Mouse (Mus musculus) midbrain, embryonic 13.5 days (tissue): ENCODE measurements around the gene Vps16. TPM values are rescaled to one million over a fixed set of nuclear protein-coding genes. Genes with fewer than 3 reads are reported as not detected.
A peak's percentile ranks its signal among the peaks of the same experiment; 100 is the strongest.

Source experiments
- ATAC-seq: fragments of 200-750 bp; cut with Nextera tagmentation; 2 replicates; pipeline ENCODE4 v1.8.0; 2017; ENCODE audit warnings: mild to moderate bottlenecking, moderate TSS enrichment, moderate library complexity
- H3K27ac ChIP-seq: fragments of 300-500 bp; sonication (generic); 2 replicates; pipeline ENCODE4 v1.5.1; 2015; ENCODE audit warnings: inconsistent platforms, mild to moderate bottlenecking, moderate library complexity
- H3K27me3 ChIP-seq: fragments of 300-500 bp; sonication (generic); 2 replicates; pipeline ENCODE4 v1.6.1; 2015; ENCODE audit warnings: mild to moderate bottlenecking, inconsistent platforms
- H3K36me3 ChIP-seq: fragments of 300-500 bp; sonication (generic); 2 replicates; pipeline ENCODE4 v1.6.1; 2015; ENCODE audit warnings: mild to moderate bottlenecking, inconsistent platforms
- H3K4me1 ChIP-seq: fragments of 300-500 bp; sonication (generic); replicated peaks from 2 replicates; pipeline ENCODE4 v1.6.1; 2015; ENCODE audit warnings: inconsistent platforms
- H3K4me2 ChIP-seq: fragments of 300-500 bp; sonication (generic); replicated peaks from 2 replicates; pipeline ENCODE4 v1.6.1; 2015; ENCODE audit warnings: moderate library complexity, mild to moderate bottlenecking, inconsistent platforms
- H3K4me3 ChIP-seq: fragments of 300-500 bp; sonication (generic); replicated peaks from 2 replicates; pipeline ENCODE4 v1.5.1; 2015; ENCODE audit warnings: mild to moderate bottlenecking, inconsistent platforms
- H3K9ac ChIP-seq: fragments of 300-500 bp; sonication (generic); replicated peaks from 2 replicates; pipeline ENCODE4 v1.6.1; 2015; ENCODE audit warnings: mild to moderate bottlenecking, inconsistent platforms
- H3K9me3 ChIP-seq: fragments of 300-500 bp; sonication (generic); 2 replicates; pipeline ENCODE4 v1.6.1; 2016; ENCODE audit warnings: mild to moderate bottlenecking, inconsistent platforms
- WGBS: fragments of 180-500 bp; shearing (Covaris S2); methylation state at CpG from one replicate; pipeline ENCODE4 v1.1.7; 2015; 5-methylcytosine and 5-hydroxymethylcytosine counted together
- polyA plus RNA-seq: library from polyadenylated mRNA; unstranded; fragments of >200 nt; fragmentation: Nextera tagmentation; extraction: Ambion mirVana; gene quantifications from 2 replicates; pipeline ENCODE4 v1.2.1, GENCODE M21; 2015

The Vps16 gene
- polyA plus RNA-seq, 1 experiment from 2014 or later: 112 TPM

DNA sequence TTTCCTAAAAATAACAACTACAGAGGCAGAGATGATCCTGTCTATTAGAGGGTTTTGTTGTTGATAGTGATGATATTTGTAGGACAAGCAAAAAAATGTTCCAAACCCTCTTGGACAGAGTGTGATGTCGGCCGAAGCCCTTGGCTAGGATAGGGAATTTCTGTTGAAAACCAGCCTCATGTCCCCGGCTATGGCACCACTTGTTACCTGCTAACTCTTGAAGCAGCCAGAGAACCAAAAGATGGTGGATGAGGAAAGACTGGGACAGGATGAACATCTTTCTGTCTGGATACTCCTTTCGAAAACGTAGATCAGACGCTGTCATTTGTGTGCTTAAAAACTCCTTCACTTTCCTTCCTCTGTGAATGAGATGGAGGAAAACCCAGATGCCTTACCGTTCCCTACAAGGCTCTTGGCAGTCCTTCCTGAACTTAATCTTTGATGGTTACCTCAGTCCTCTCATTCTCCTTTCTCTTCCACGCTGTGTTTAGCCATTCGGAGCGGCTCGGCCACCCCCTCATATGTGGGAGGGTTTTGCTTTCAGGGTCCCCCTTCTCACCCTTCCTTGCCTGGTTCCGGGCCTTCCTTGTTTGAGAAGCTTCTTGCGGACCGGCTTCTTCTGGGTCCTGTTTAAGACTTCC is 27.1 kb downstream of the Vps16 start:
- H3K27ac ChIP-seq: no peak overlapping the region
- no peaks in the 10 kb centered on the region for H3K9me3 ChIP-seq
- ATAC-seq: no peak
- H3K4me3 ChIP-seq: peak overlapping the region; percentile 73
- H3K4me2 ChIP-seq: peak overlapping the region; percentile 88
- H3K36me3 ChIP-seq: no peaks in the 10 kb centered on the region
- WGBS: 69% methylated on average over 14 of the region's 14 CpGs
- peak overlapping the region; percentile 95 for H3K9ac ChIP-seq
- H3K4me1 ChIP-seq: peaks cover 49% of the 10 kb centered on the region
- peaks cover 15% of the 10 kb centered on the region for H3K27me3 ChIP-seq

GRCm38 (mm10) chr2:130451727-130452090 is 27.6 kb downstream of the Vps16 start:
- Histone ChIP-seq H3K4me2 (peak overlapping the region; percentile 88), H3K9me3 (no peaks in the 10 kb centered on the region), H3K9ac (peak overlapping the region; percentile 95), H3K4me1 (peaks cover 51% of the 10 kb centered on the region), H3K27me3 (peaks cover 15% of the 10 kb centered on the region), H3K27ac (no peak overlapping the region), H3K4me3 (peak overlapping the region; percentile 73), H3K36me3 (no peaks in the 10 kb centered on the region)
- 80% methylated on average over 3 of the region's 3 CpGs for WGBS
- ATAC-seq: no peak

DNA sequence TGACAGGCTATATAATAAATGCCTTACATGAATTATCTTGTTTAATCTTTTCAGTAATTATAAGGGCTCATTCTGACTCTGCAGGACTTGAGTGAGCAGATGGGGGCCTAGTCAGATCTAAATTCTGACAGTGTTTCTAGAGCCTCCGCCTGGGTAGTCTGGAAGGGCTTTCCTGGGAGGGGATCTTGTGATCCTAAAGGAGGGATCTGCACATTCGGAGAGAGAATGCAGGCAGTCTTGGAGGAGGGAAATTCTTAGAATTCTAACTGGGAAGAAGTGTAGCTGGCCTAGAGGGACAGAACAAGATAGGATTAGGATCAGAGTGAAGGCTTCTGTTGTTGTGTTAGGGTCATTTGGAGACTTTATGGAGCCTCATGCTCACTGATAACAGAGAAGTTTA is 28.1 kb downstream of the Vps16 start:
- H3K27me3 ChIP-seq: peaks cover 15% of the 10 kb centered on the region
- H3K4me2 ChIP-seq: 0 out of 2 replicates have a peak overlapping the region, but pooled peaks have one; percentile 4

DNA sequence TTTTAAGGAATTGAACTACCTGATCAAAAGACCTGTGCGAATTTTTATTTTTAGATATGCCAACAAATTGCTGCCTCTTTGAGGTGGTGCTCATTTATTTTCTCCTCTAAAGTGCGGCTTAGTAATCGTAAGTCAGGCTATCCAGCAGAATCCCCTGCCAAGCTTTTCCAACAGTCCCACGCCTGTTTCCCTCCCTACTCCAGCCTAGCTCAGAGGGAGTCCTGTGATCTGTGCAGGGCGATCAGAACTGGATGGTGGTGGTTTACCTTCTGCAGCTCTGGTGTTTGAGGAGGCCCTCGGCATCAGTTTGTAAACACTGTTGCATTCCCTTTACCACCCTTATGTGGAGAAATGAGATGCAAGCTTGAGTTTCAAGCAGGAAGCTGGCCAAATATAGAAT is 29.3 kb downstream of the Vps16 start:
- H3K9me3 ChIP-seq: no peaks in the 10 kb centered on the region
- H3K27me3 ChIP-seq: peaks cover 9% of the 10 kb centered on the region
- H3K9ac ChIP-seq: no peak overlapping the region
- no peaks in the 10 kb centered on the region for H3K36me3 ChIP-seq
- WGBS: 71% methylated on average over 6 of the region's 6 CpGs
- no peak overlapping the region for H3K4me2 ChIP-seq
- H3K4me1 ChIP-seq: peaks cover 51% of the 10 kb centered on the region
- no peak for ATAC-seq
- no peak overlapping the region for H3K4me3 ChIP-seq
- H3K27ac ChIP-seq: no peak overlapping the region

More for the DNA sequence above, 28.1 kb downstream of the Vps16 start:
- Histone ChIP-seq H3K9me3 (no peaks in the 10 kb centered on the region), H3K4me1 (peaks cover 51% of the 10 kb centered on the region), H3K36me3 (no peaks in the 10 kb centered on the region), H3K4me3 (no peak overlapping the region), H3K27ac (no peak overlapping the region), H3K9ac (no peak overlapping the region)
- WGBS: 58% methylated on average over 2 of the region's 2 CpGs
- no peak for ATAC-seq

DNA sequence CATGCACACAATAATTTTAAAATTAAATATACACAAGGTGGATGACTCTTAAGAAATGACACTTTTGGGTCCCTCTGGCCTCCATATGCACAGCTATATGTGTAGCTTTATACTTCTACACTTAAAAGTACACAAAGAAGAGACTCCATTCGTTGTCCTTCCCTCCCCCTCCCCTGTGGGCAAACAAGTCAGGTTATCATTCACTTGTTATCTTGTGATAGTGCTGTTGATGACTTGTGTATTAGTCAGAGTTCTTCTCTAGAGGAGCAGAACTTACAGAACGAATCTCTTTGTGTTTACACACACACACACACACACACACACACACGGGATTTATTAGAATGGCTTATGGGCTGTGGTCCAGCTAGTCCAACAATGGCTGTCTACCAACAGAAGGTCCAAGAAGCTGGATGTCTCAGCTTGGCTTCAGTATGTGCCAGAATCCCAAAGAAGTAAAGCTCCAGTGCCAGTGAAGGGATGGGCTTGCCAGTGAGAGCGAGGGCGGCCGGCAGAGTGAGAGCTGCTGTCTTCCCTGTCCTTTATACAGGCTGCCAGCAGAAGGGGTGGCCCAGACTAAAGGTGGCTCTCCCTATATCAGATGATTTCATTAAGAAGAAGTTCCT is 30.7 kb downstream of the Vps16 start:
- Histone ChIP-seq H3K4me1 (peaks cover 43% of the 10 kb centered on the region), H3K4me3 (no peak overlapping the region), H3K27me3 (no peaks in the 10 kb centered on the region), H3K9me3 (no peaks in the 10 kb centered on the region), H3K9ac (no peak overlapping the region), H3K27ac (no peak overlapping the region), H3K4me2 (no peak overlapping the region), H3K36me3 (no peaks in the 10 kb centered on the region)
- WGBS: 88% methylated on average over 6 of the region's 6 CpGs
- no peak for ATAC-seq

DNA sequence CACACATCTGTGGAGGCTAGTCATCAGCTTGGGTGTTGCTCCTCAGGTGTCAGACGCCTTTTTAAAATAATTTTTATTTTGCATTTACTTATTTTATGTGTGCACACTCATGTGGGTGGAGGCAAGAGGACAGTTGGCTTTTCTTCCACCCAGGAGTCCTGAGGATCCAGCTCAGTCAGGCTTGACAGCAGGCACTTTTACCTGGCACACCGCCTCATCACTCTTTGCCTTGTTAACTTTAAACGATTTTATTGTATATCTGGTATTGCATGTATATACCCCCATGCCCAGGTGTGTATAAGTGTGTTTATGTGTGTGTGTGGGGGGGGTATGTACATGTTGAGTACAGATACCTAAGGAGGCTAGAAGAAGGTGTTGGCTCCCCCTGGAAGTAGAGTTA is 33.7 kb downstream of the Vps16 start:
- Histone ChIP-seq H3K4me1 (peaks cover 21% of the 10 kb centered on the region), H3K9me3 (no peaks in the 10 kb centered on the region), H3K27ac (no peak overlapping the region), H3K36me3 (0 out of 2 replicates have a peak, but pooled peaks cover 3% of the 10 kb centered on the region), H3K9ac (no peak overlapping the region), H3K4me3 (no peak overlapping the region), H3K27me3 (no peaks in the 10 kb centered on the region), H3K4me2 (no peak overlapping the region)
- ATAC-seq: no peak
- WGBS: 90% methylated on average over 3 of the region's 3 CpGs

DNA sequence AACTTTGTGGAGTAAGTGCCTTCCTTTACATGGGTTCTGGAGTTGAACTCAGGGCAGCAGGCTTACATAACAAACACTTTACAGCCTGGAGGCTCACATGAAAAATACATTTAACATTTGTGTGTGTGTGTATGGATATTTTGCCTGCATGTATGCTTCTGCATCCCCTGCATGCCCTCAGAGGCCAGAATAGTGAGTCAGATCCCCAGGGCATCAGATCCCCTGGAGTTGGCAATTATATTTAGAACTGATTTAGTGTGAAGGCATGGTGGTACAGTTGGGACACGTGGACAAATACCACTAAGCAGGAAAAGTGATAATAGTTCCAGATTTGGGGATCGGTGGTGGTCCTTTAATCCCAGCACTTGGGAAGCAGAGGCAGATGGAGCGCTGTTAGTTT is 35.4 kb downstream of the Vps16 start:
- no peak for ATAC-seq
- 90% methylated on average over 3 of the region's 3 CpGs for WGBS

GRCm38 (mm10) chr2:130461287-130462071 is 37.3 kb downstream of the Vps16 start:
- Histone ChIP-seq H3K4me2 (no peak overlapping the region), H3K9me3 (no peaks in the 10 kb centered on the region), H3K36me3 (0 out of 2 replicates have a peak, but pooled peaks cover 6% of the 10 kb centered on the region), H3K9ac (no peak overlapping the region), H3K4me1 (no peaks in the 10 kb centered on the region), H3K27ac (no peak overlapping the region), H3K27me3 (no peaks in the 10 kb centered on the region), H3K4me3 (no peak overlapping the region)
- no peak for ATAC-seq
- 79% methylated on average over 15 of the region's 15 CpGs for WGBS

More for the DNA sequence above, 35.4 kb downstream of the Vps16 start:
- no peaks in the 10 kb centered on the region for H3K9me3 ChIP-seq
- H3K27me3 ChIP-seq: no peaks in the 10 kb centered on the region
- no peak overlapping the region for H3K9ac ChIP-seq
- no peak overlapping the region for H3K4me2 ChIP-seq
- 0 out of 2 replicates have a peak, but pooled peaks cover 11% of the 10 kb centered on the region for H3K4me1 ChIP-seq
- H3K27ac ChIP-seq: no peak overlapping the region
- 0 out of 2 replicates have a peak, but pooled peaks cover 6% of the 10 kb centered on the region for H3K36me3 ChIP-seq
- H3K4me3 ChIP-seq: no peak overlapping the region

- Histone ChIP-seq H3K4me1 (peaks cover 23% of the 10 kb centered on the region), H3K4me3 (no peak overlapping the region), H3K9ac (no peak overlapping the region), H3K27ac (no peak overlapping the region), H3K4me2 (no peak overlapping the region), H3K9me3 (no peaks in the 10 kb centered on the region), H3K36me3 (0 out of 2 replicates have a peak, but pooled peaks cover 6% of the 10 kb centered on the region), H3K27me3 (no peaks in the 10 kb centered on the region)
- ATAC-seq: no peak
- 94% methylated on average over 1 of the region's 1 CpGs for WGBS
Measured at GRCm38 (mm10) chr2:130466438-130466837, 42.3 kb downstream of the Vps16 start.

DNA sequence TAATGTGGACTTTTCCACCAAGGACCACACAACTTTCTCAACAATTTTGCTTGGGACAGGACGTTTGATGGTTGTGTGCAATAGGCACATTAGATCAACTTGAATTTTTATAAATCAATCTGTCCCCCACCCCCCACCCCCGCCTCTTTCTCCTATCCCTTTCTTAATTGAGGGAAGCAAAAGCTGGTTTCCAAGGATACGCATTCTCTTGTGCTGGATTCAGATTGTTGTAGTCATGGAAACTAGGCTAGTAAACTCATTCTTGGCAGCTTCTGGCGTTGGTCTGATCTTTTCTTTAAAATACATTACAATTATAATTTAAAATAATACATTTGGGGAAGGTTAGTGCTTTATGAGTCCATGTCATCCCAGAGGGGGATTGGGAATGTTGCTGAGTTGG is 45.2 kb downstream of the Vps16 start:
- Histone ChIP-seq H3K27me3 (no peaks in the 10 kb centered on the region), H3K4me2 (no peak overlapping the region), H3K27ac (no peak overlapping the region), H3K9ac (no peak overlapping the region), H3K4me1 (peaks cover 23% of the 10 kb centered on the region), H3K36me3 (no peaks in the 10 kb centered on the region), H3K4me3 (no peak overlapping the region), H3K9me3 (no peaks in the 10 kb centered on the region)
- WGBS: 6% methylated on average over 4 of the region's 4 CpGs
- no peak for ATAC-seq

- Histone ChIP-seq H3K27ac (no peak overlapping the region), H3K9ac (no peak overlapping the region), H3K9me3 (no peaks in the 10 kb centered on the region), H3K4me2 (no peak overlapping the region), H3K4me1 (peaks cover 23% of the 10 kb centered on the region), H3K4me3 (no peak overlapping the region), H3K36me3 (no peaks in the 10 kb centered on the region), H3K27me3 (no peaks in the 10 kb centered on the region)
- 0 out of 2 replicates have a peak, but pooled peaks have one; percentile 37 for ATAC-seq
- WGBS: 65% methylated on average over 2 of the region's 2 CpGs
Measured at GRCm38 (mm10) chr2:130469935-130470334, 45.8 kb downstream of the Vps16 start.

DNA sequence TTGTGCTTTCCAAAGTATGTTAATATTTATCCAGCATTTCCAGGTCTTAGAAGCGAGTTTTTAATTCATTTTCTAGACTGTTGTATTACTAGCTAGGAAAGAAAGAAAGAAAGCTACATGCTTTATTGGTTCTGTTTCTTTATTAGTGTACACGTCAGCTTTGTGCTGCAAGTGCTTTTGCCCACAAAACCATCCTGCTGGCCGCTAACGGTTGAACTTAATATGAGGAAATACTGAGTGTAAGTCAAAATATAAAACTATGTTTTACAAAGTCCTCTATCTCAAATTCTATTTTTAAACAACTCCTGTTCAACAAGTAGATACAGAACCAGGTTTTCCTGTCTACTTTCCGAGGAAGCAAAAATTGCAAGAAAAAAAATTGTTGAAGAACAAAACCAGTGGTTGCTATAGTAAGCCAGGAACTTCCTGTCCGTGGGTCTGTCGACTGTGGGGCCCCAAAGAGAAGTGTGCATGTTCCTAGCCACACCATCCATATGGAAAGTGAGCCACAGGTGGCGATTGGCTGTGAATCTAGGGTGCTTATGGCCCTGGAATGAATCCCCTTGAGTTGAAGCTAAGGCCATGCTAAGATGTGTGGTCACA is 48.9 kb downstream of the Vps16 start:
- 83% methylated on average over 8 of the region's 8 CpGs for WGBS
- Histone ChIP-seq H3K4me2 (no peak overlapping the region), H3K27me3 (no peaks in the 10 kb centered on the region)

More for the DNA sequence above, 48.9 kb downstream of the Vps16 start:
- Histone ChIP-seq H3K9me3 (no peaks in the 10 kb centered on the region), H3K27ac (no peak overlapping the region), H3K4me3 (no peak overlapping the region), H3K9ac (no peak overlapping the region), H3K4me1 (peaks cover 23% of the 10 kb centered on the region), H3K36me3 (peaks cover 5% of the 10 kb centered on the region; the same call in 1 of the 2 replicates)
- no peak for ATAC-seq
